Mouse (Mus musculus): Measurements from ENCODE around the gene Rpn1. TPM values are rescaled to one million over a fixed set of nuclear protein-coding genes. Genes with fewer than 3 reads are reported as not detected.
A peak's percentile ranks its signal among the peaks of the same experiment; 100 is the strongest.

Gene Rpn1
- polyA plus RNA-seq (2016; fragmentation: Nextera tagmentation; extraction: Ambion mirVana) = 225 and 227 TPM in 2 replicates

DNA sequence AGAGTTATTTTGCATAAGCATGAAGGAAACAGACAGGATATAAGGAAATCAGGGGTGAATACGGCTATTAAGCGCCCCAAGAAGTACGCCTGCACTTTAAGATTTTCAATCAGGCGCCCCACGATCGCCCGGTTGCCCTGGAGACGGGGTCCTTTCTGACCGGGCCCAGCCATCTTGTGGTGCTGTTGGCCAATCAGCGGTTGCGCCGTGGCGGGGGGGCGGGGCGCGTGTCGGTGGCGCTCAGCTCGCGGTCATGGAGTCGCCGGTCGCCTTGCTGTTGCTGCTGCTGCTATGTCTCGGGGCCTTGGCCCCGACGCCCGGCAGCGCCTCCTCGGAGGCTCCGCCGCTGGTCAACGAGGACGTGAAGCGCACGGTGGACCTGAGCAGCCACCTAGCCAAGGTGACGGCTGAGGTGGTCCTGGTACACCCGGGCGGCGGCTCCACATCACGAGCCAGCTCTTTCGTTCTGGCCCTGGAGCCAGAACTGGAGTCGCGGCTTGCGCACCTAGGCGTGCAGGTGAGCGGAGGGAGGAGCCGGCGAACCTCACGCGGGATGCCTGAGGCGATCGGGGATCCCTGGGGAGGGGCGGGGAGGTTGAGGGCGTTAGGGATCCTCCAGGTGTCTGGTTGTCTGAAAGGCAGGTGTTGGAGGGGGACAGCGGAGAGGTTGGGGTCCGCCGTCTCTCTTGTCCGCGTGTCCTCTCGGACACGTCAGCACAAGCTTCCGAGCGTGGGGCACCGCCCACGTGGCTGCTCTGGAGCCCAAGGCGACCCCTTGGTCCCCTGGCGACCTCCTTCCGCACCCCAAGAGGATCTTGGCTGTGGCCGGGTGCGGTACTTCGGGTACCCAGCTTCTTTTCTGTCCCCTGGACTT lies at the start of gene Rpn1:
Gene Rpn1, plus strand, starts transcription at position 205 of the 874 bp plus-strand sequence.
- Histone ChIP-seq H3K27ac (ENCODE audit: poor library complexity, severe bottlenecking) (peak within 1 kb of the TSS; percentile 56), H3K9me3 (replicated peaks) (no peaks in the 10 kb centered on the region), H3K4me1 (replicated peaks) (peaks cover 17% of the 10 kb centered on the region), H3K4me3 (peak within 1 kb of the TSS; percentile 74), H3K36me3 (peaks cover 12% of the 10 kb centered on the region), H3K4me2 (peak within 1 kb of the TSS; percentile 89), H3K27me3 (replicated peaks) (peaks cover 12% of the 10 kb centered on the region; the same call in 1 of the 2 replicates), H3K9ac (peak within 1 kb of the TSS; percentile 91)
- WGBS = under 1% methylated on average over 70 of the region's 71 CpGs
- peak; percentile 98 for ATAC-seq (ENCODE audit: insufficient number of reproducible peaks, low FRiP score)

DNA sequence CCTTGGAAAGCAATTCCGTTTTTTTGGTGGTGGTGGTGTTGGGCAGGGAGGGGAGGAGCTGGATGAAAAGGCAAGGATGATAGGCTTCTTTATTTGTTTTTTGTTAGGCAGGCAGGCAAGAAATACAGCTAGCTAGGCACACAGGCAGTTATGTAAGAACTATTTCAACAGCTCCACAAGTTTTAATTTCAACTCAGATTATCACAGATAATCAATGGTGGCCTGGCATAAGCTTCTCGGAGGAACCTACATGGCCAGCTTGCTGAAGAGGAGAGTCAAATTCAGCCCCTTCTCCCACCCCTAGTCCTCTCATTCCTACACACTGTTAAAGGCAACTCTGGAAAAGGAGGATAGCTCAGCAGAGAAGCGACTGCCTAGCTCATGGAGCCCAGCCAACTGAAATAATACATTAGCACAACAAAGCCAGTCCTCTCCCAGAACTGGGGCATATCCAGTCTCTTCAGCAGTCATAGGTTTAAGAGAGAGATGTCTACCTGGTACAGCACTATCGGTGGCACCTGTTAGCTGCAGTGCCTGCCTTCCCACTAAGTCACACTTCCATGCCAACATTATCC lies 46.7 kb upstream of the Rpn1 start:
- Histone ChIP-seq H3K4me1 (replicated peaks) (peaks cover 25% of the 10 kb centered on the region), H3K9me3 (replicated peaks) (no peaks in the 10 kb centered on the region), H3K27me3 (replicated peaks) (no peaks in the 10 kb centered on the region), H3K9ac (no peak overlapping the region), H3K36me3 (peaks cover 17% of the 10 kb centered on the region), H3K4me3 (no peak overlapping the region), H3K27ac (ENCODE audit: poor library complexity, severe bottlenecking) (no peak overlapping the region), H3K4me2 (no peak overlapping the region)
- no peak for ATAC-seq (ENCODE audit: insufficient number of reproducible peaks, low FRiP score)
- 88% methylated on average over 4 of the region's 4 CpGs for WGBS

DNA sequence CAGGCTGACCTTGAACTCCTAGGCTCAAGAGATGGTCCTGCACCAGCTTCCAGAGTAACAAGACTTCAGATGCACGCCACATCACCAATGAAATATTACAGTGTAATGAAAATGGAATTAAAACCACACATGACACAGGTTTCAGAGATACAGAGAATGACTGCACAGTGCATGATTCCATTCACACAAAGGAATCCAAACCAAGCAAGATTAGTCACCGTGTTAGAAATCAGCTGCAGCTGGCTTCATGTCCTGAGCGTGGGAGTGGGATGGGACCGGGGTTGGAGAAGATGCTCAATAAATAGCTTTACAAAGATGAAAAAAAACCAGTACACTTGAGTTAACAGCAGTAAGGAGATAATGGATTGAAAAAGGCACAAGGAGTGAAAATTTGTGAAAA lies 44.9 kb upstream of the Rpn1 start:
- Histone ChIP-seq H3K9ac (no peak overlapping the region), H3K4me3 (no peak overlapping the region), H3K27ac (ENCODE audit: poor library complexity, severe bottlenecking) (no peak overlapping the region), H3K9me3 (replicated peaks) (no peaks in the 10 kb centered on the region), H3K36me3 (peaks cover 17% of the 10 kb centered on the region), H3K4me1 (replicated peaks) (peaks cover 43% of the 10 kb centered on the region), H3K4me2 (no peak overlapping the region), H3K27me3 (replicated peaks) (no peaks in the 10 kb centered on the region)
- WGBS = 92% methylated on average over 4 of the region's 4 CpGs
- no peak for ATAC-seq (ENCODE audit: insufficient number of reproducible peaks, low FRiP score)

DNA sequence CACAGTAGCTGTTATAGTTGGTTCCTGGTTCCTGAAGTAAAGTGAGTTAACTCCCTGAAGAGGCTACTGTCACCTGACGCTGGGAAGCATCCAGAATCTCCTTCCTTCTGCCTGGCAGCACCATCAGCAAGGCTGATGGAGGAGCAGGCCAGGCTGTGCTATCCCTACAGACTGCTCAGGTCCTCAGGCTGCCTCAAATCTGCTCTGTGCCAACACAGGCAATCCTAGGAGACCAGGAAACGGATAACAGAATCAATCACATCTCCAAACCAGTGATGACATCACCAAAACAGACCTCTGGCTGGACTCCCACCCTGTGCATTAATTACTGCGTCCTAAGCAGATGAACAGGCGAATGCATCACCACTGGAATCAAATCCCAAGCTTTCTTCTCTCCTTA lies 43.1 kb upstream of the Rpn1 start:
- Histone ChIP-seq H3K9ac (peak overlapping the region; percentile 50; the same call in 1 of the 2 replicates), H3K4me1 (replicated peaks) (peaks cover 43% of the 10 kb centered on the region), H3K27ac (ENCODE audit: poor library complexity, severe bottlenecking) (peak overlapping the region; percentile 81), H3K27me3 (replicated peaks) (no peaks in the 10 kb centered on the region), H3K36me3 (peaks cover 12% of the 10 kb centered on the region), H3K4me3 (no peak overlapping the region), H3K9me3 (replicated peaks) (no peaks in the 10 kb centered on the region), H3K4me2 (peak overlapping the region; percentile 51)
- 45% methylated on average over 4 of the region's 4 CpGs for WGBS
- no peak for ATAC-seq (ENCODE audit: insufficient number of reproducible peaks, low FRiP score)

DNA sequence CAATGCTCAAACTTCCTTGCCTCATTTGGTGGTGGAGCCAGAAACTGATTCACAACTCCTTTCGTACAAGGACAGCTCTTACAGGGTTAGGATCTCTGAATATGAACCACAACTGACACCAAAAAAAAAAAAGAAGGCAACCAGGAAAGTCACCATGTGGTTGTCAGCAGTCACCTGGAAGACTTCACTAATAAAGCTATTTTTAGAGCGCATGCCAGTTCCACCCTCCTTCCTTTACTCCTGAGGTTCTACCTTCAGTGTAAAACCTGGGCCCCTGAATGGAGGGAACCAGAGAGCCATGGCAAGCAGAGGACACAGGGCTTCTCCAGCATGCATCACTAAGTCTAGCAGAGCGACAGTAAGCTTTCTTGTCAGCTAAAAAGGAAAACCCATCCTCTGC lies 41.9 kb upstream of the Rpn1 start:
- Histone ChIP-seq H3K27ac (ENCODE audit: poor library complexity, severe bottlenecking) (peak overlapping the region; percentile 81), H3K4me3 (no peak overlapping the region), H3K9me3 (replicated peaks) (no peaks in the 10 kb centered on the region), H3K4me2 (peak overlapping the region; percentile 10), H3K36me3 (peaks cover 9% of the 10 kb centered on the region), H3K9ac (peak overlapping the region; percentile 33; the same call in 1 of the 2 replicates), H3K4me1 (replicated peaks) (peaks cover 43% of the 10 kb centered on the region), H3K27me3 (replicated peaks) (no peaks in the 10 kb centered on the region)
- ATAC-seq (ENCODE audit: insufficient number of reproducible peaks, low FRiP score) = no peak
- WGBS = 65% methylated on average over 3 of the region's 3 CpGs

- Histone ChIP-seq H3K27ac (ENCODE audit: poor library complexity, severe bottlenecking) (peak overlapping the region; percentile 91; the same call in 1 of the 2 replicates), H3K4me1 (replicated peaks) (peaks cover 38% of the 10 kb centered on the region), H3K27me3 (replicated peaks) (no peaks in the 10 kb centered on the region), H3K4me3 (peak overlapping the region; percentile 96), H3K4me2 (peak overlapping the region; percentile 93), H3K9ac (peak overlapping the region; percentile 98), H3K9me3 (replicated peaks) (no peaks in the 10 kb centered on the region), H3K36me3 (peaks cover 3% of the 10 kb centered on the region; the same call in 1 of the 2 replicates)
- no peak for ATAC-seq (ENCODE audit: insufficient number of reproducible peaks, low FRiP score)
- 2% methylated on average over 3 of the region's 3 CpGs for WGBS
These were observed 40.1 kb upstream of the Rpn1 start for GRCm38 (mm10) chr6:88044234-88044576.

DNA sequence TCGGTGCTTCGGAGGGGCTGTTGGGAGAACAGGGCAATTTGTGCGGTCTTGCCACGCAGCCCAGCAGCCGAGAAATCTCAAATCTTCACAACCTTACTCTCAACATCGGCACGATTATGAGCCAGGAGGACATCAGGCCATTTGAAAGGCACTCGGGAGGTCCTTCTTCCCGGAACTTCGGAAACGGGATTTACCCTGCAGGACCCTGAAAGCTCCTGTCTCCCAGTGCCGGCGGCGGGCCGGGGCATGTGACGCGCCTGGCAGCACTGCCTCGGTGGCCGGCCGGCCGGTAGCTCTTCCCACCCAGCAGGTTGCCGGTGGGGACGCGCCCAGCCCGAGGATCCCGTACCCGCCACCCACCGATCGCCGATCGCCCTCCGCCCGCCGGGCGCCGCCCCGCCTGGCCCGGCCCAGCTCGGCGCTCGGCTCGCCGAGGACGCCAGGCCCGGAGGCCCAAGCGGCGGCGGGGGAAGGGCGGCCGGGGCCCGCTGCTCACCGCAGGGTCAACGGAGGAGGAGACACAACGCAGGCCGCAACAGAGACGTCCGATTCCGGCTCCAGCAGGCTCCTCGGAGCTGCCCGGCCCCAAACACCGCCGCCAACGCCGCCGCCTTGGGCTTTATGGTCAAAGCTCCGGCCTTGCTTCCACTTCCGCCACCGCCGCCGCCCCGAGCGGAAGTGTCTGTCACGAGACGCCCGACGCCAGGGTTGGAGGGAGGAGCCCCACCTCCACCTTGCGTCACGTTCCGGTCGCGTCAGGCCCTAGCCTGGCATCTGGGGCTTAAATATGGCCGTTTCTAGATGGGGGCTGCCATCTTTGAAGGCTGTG lies 39.5 kb upstream of the Rpn1 start, which contains the start of gene Rab7:
Gene Rab7, minus strand, starts transcription at position 694 of the 829 bp plus-strand sequence.
- no peaks in the 10 kb centered on the region for H3K27me3 ChIP-seq (replicated peaks)
- peak; percentile 97 for ATAC-seq (ENCODE audit: insufficient number of reproducible peaks, low FRiP score)
- H3K9ac ChIP-seq = peak within 1 kb of the TSS; percentile 98
- H3K4me2 ChIP-seq = peak within 1 kb of the TSS; percentile 93
- H3K9me3 ChIP-seq (replicated peaks) = no peaks in the 10 kb centered on the region
- H3K4me1 ChIP-seq (replicated peaks) = peaks cover 38% of the 10 kb centered on the region
- H3K36me3 ChIP-seq = no peaks in the 10 kb centered on the region
- peak within 1 kb of the TSS; percentile 96 for H3K4me3 ChIP-seq
- WGBS = under 1% methylated on average over 82 of the region's 82 CpGs
- H3K27ac ChIP-seq (ENCODE audit: poor library complexity, severe bottlenecking) = peak within 1 kb of the TSS; percentile 91

- WGBS = 31% methylated on average over 3 of the region's 3 CpGs
- no peak for ATAC-seq (ENCODE audit: insufficient number of reproducible peaks, low FRiP score)
- Histone ChIP-seq H3K4me2 (peak overlapping the region; percentile 93), H3K9me3 (replicated peaks) (no peaks in the 10 kb centered on the region), H3K4me1 (replicated peaks) (peaks cover 35% of the 10 kb centered on the region), H3K4me3 (peak overlapping the region; percentile 96), H3K36me3 (no peaks in the 10 kb centered on the region), H3K27me3 (replicated peaks) (no peaks in the 10 kb centered on the region; the same call in 1 of the 2 replicates), H3K27ac (ENCODE audit: poor library complexity, severe bottlenecking) (no peak overlapping the region), H3K9ac (no peak overlapping the region)
These were observed 38.9 kb upstream of the Rpn1 start for GRCm38 (mm10) chr6:88045406-88045766.

- Histone ChIP-seq H3K4me2 (no peak overlapping the region), H3K4me1 (replicated peaks) (peaks cover 15% of the 10 kb centered on the region), H3K27ac (ENCODE audit: poor library complexity, severe bottlenecking) (no peak overlapping the region), H3K27me3 (replicated peaks) (peaks cover 9% of the 10 kb centered on the region), H3K36me3 (no peaks in the 10 kb centered on the region), H3K4me3 (no peak overlapping the region), H3K9me3 (replicated peaks) (no peaks in the 10 kb centered on the region), H3K9ac (no peak overlapping the region)
- no peak for ATAC-seq (ENCODE audit: insufficient number of reproducible peaks, low FRiP score)
- WGBS = 64% methylated on average over 5 of the region's 5 CpGs
These were observed 36.4 kb upstream of the Rpn1 start for GRCm38 (mm10) chr6:88047853-88048252.

- 73% methylated on average over 6 of the region's 6 CpGs for WGBS
- no peak overlapping the region for H3K9ac ChIP-seq
- H3K9me3 ChIP-seq (replicated peaks) = no peaks in the 10 kb centered on the region
- H3K36me3 ChIP-seq = no peaks in the 10 kb centered on the region
- H3K4me1 ChIP-seq (replicated peaks) = peaks cover 3% of the 10 kb centered on the region
- no peak overlapping the region for H3K4me3 ChIP-seq
- peaks cover 9% of the 10 kb centered on the region for H3K27me3 ChIP-seq (replicated peaks)
- ATAC-seq (ENCODE audit: insufficient number of reproducible peaks, low FRiP score) = no peak
- no peak overlapping the region for H3K27ac ChIP-seq (ENCODE audit: poor library complexity, severe bottlenecking)
- no peak overlapping the region for H3K4me2 ChIP-seq
These were observed 35.3 kb upstream of the Rpn1 start for GRCm38 (mm10) chr6:88049008-88049407.

- no peak overlapping the region for H3K4me2 ChIP-seq
- 81% methylated on average over 5 of the region's 5 CpGs for WGBS
- no peak overlapping the region for H3K9ac ChIP-seq
- H3K36me3 ChIP-seq = no peaks in the 10 kb centered on the region
- no peak overlapping the region for H3K27ac ChIP-seq (ENCODE audit: poor library complexity, severe bottlenecking)
- H3K4me1 ChIP-seq (replicated peaks) = no peaks in the 10 kb centered on the region
- H3K27me3 ChIP-seq (replicated peaks) = peaks cover 12% of the 10 kb centered on the region
- H3K4me3 ChIP-seq = no peak overlapping the region
- no peaks in the 10 kb centered on the region for H3K9me3 ChIP-seq (replicated peaks)
- ATAC-seq (ENCODE audit: insufficient number of reproducible peaks, low FRiP score) = no peak
These were observed 33.1 kb upstream of the Rpn1 start for GRCm38 (mm10) chr6:88051206-88051605.

All from heart, embryonic 12.5 days (tissue).